19 mouse cellular contexts compared by ENCODE assay signal in the genomic region with DNA sequence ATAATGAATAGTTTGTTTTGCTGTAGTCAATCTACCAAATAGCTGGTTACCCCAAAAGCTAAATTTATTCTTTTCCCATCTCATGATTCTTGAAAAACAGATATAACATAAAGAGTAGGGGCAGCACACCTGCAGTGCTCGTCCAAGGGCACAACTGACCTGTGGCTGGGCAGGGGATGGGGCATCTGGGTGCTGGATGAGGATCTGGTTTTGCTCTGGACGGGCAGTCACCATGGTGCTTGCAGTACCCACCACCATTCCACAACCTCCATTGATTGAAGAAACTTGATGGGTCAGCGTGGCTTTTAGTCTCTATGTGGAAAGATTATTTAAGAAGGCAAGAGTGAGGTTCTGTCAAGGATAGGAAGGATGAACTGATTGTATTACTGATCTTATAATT. TPM values are rescaled to one million over a fixed set of nuclear protein-coding genes. Genes with fewer than 3 reads are reported as not detected.
DNase-seq lines count a peak whose midpoint lies in the region; ATAC-seq and TF ChIP-seq lines count a peak whose summit lies in the region.
"Had no signal": no experiment of that assay in that cellular context is flagged by ENCODE, and none has a peak within 500 bp of the region (broad histone marks: within the 10 kb centered on the region; RNA-seq: fewer than 3 reads in every experiment).

No protein-coding gene starts in this region.

- H3K4me3 ChIP-seq in forebrain, embryonic 13.5 days, result no peak overlapping the region
- H3K4me3 ChIP-seq in forebrain, embryonic 10.5 days, result no peak overlapping the region
- H3K4me3 ChIP-seq in hindbrain, embryonic 14.5 days (replicated peaks; ENCODE audit: low read length), result no peak overlapping the region
- H3K4me3 ChIP-seq in hindbrain, embryonic 10.5 days, result no peak overlapping the region
- H3K4me3 ChIP-seq in neural tube, embryonic 14.5 days (ENCODE audit: low read depth, low read length), result no peak overlapping the region
- H3K4me3 ChIP-seq in hindbrain, postnatal 0 days (ENCODE audit: low read length), result no peak overlapping the region
- H3K4me3 ChIP-seq: heart, embryonic 12.5 days; limb, embryonic 15.5 days; midbrain, embryonic 15.5 days; myocyte had no signal

- peak; percentile 41; the same call in 1 of the 2 replicates for ATAC-seq in forebrain, embryonic 13.5 days
- no peak for ATAC-seq in hindbrain, embryonic 14.5 days (ENCODE audit: low FRiP score)
- no peak for ATAC-seq in neural tube, embryonic 14.5 days (ENCODE audit: low read depth)
- ATAC-seq in hindbrain, postnatal 0 days, result no peak

- H3K36me3 ChIP-seq in forebrain, embryonic 13.5 days (ENCODE audit: poor library complexity, severe bottlenecking), result peaks cover 61% of the 10 kb centered on the region
- peaks cover 75% of the 10 kb centered on the region for H3K36me3 ChIP-seq in forebrain, embryonic 10.5 days (replicated peaks)
- H3K36me3 ChIP-seq in hindbrain, embryonic 14.5 days (replicated peaks; ENCODE audit: control insufficient read depth, insufficient read depth), result peaks cover 51% of the 10 kb centered on the region
- H3K36me3 ChIP-seq in hindbrain, embryonic 10.5 days, result peaks cover 77% of the 10 kb centered on the region
- H3K36me3 ChIP-seq in neural tube, embryonic 14.5 days (ENCODE audit: control insufficient read depth, insufficient read depth, low read length), result peaks cover 16% of the 10 kb centered on the region; the same call in 1 of the 2 replicates
- H3K36me3 ChIP-seq in hindbrain, postnatal 0 days (ENCODE audit: insufficient read depth, low read length), result peaks cover 17% of the 10 kb centered on the region; the same call in 1 of the 2 replicates

- no peaks in the 10 kb centered on the region for H3K9me3 ChIP-seq in forebrain, embryonic 13.5 days (replicated peaks)
- H3K9me3 ChIP-seq in forebrain, embryonic 10.5 days, result no peaks in the 10 kb centered on the region
- no peaks in the 10 kb centered on the region for H3K9me3 ChIP-seq in hindbrain, embryonic 14.5 days (ENCODE audit: control insufficient read depth, low read length)
- H3K9me3 ChIP-seq in hindbrain, embryonic 10.5 days, result no peaks in the 10 kb centered on the region
- H3K9me3 ChIP-seq in neural tube, embryonic 14.5 days (ENCODE audit: control insufficient read depth, low read length), result no peaks in the 10 kb centered on the region
- H3K9me3 ChIP-seq in hindbrain, postnatal 0 days (ENCODE audit: low read length), result no peaks in the 10 kb centered on the region
- H3K9me3 ChIP-seq: heart, embryonic 12.5 days; limb, embryonic 15.5 days; midbrain, embryonic 15.5 days had no signal

- H3K4me1 ChIP-seq in forebrain, embryonic 13.5 days, result peaks cover 16% of the 10 kb centered on the region
- H3K4me1 ChIP-seq in forebrain, embryonic 10.5 days, result no peaks in the 10 kb centered on the region
- no peaks in the 10 kb centered on the region for H3K4me1 ChIP-seq in hindbrain, embryonic 14.5 days (replicated peaks; ENCODE audit: control insufficient read depth, insufficient read depth, low read length)
- H3K4me1 ChIP-seq in hindbrain, embryonic 10.5 days (replicated peaks), result no peaks in the 10 kb centered on the region
- H3K4me1 ChIP-seq in neural tube, embryonic 14.5 days (ENCODE audit: control insufficient read depth, insufficient read depth, low read length), result no peaks in the 10 kb centered on the region
- H3K4me1 ChIP-seq in hindbrain, postnatal 0 days (ENCODE audit: insufficient read depth, low read length), result peaks cover 10% of the 10 kb centered on the region
- H3K4me1 ChIP-seq: limb, embryonic 15.5 days had no signal

- WGBS in forebrain, embryonic 13.5 days, result 82% methylated on average over 3 of the region's 3 CpGs
- 87% methylated on average over 3 of the region's 3 CpGs for WGBS in forebrain, embryonic 10.5 days
- WGBS in hindbrain, embryonic 14.5 days, result 92% methylated on average over 3 of the region's 3 CpGs
- 90% methylated on average over 3 of the region's 3 CpGs for WGBS in hindbrain, embryonic 10.5 days
- 89% methylated on average over 3 of the region's 3 CpGs for WGBS in neural tube, embryonic 14.5 days
- 68% methylated on average over 3 of the region's 3 CpGs for WGBS in hindbrain, postnatal 0 days

- DNase-seq in forebrain, embryonic 10.5 days (ENCODE audit: extremely low spot score, low spot score), result no peak
- no peak for DNase-seq in hindbrain, embryonic 14.5 days (ENCODE audit: low spot score)
- DNase-seq in hindbrain, embryonic 10.5 days (ENCODE audit: low spot score), result no peak
- no peak for DNase-seq in neural tube, embryonic 10.5 days (ENCODE audit: extremely low spot score, low spot score)
- DNase-seq in hindbrain, postnatal 0 days (ENCODE audit: low spot score), result no peak
- DNase-seq: embryo, embryonic 11 days had no signal

- no peaks in the 10 kb centered on the region for H3K27me3 ChIP-seq in forebrain, embryonic 13.5 days
- no peaks in the 10 kb centered on the region for H3K27me3 ChIP-seq in forebrain, embryonic 10.5 days (ENCODE audit: poor library complexity, severe bottlenecking)
- no peaks in the 10 kb centered on the region for H3K27me3 ChIP-seq in hindbrain, embryonic 14.5 days (ENCODE audit: control insufficient read depth, insufficient read depth, low read length)
- H3K27me3 ChIP-seq in hindbrain, embryonic 10.5 days (ENCODE audit: insufficient read depth, poor library complexity, severe bottlenecking), result no peaks in the 10 kb centered on the region
- H3K27me3 ChIP-seq in neural tube, embryonic 14.5 days (ENCODE audit: control insufficient read depth, insufficient read depth, low read length), result no peaks in the 10 kb centered on the region
- no peaks in the 10 kb centered on the region for H3K27me3 ChIP-seq in hindbrain, postnatal 0 days (ENCODE audit: insufficient read depth, low read length)
- H3K27me3 ChIP-seq: heart, embryonic 12.5 days; limb, embryonic 15.5 days; midbrain, embryonic 15.5 days had no signal

- no peak overlapping the region for H3K9ac ChIP-seq in forebrain, embryonic 13.5 days
- H3K9ac ChIP-seq in hindbrain, embryonic 14.5 days, result no peak overlapping the region
- no peak overlapping the region for H3K9ac ChIP-seq in neural tube, embryonic 14.5 days (replicated peaks; ENCODE audit: low read depth, low read length)
- H3K9ac ChIP-seq in hindbrain, postnatal 0 days (replicated peaks; ENCODE audit: low read length), result no peak overlapping the region
- H3K9ac ChIP-seq: heart, embryonic 12.5 days; limb, embryonic 15.5 days; midbrain, embryonic 15.5 days had no signal

- no peak overlapping the region for H3K4me2 ChIP-seq in forebrain, embryonic 13.5 days
- no peak overlapping the region for H3K4me2 ChIP-seq in hindbrain, embryonic 14.5 days (replicated peaks)
- no peak overlapping the region for H3K4me2 ChIP-seq in neural tube, embryonic 14.5 days (ENCODE audit: low read depth, low read length)
- H3K4me2 ChIP-seq in hindbrain, postnatal 0 days (ENCODE audit: low read depth, low read length), result no peak overlapping the region
- H3K4me2 ChIP-seq: heart, embryonic 12.5 days; limb, embryonic 15.5 days; midbrain, embryonic 15.5 days had no signal

- H3K27ac ChIP-seq in forebrain, embryonic 13.5 days, result peak overlapping the region; percentile 74
- H3K27ac ChIP-seq in forebrain, embryonic 10.5 days, result no peak overlapping the region
- H3K27ac ChIP-seq in hindbrain, embryonic 14.5 days, result 0 out of 2 replicates have a peak overlapping the region, but pooled peaks have one; percentile 26
- no peak overlapping the region for H3K27ac ChIP-seq in hindbrain, embryonic 10.5 days
- H3K27ac ChIP-seq in neural tube, embryonic 14.5 days (ENCODE audit: low read depth, low read length), result 0 out of 2 replicates have a peak overlapping the region, but pooled peaks have one; percentile 7
- peak overlapping the region; percentile 77; the same call in 1 of the 2 replicates for H3K27ac ChIP-seq in hindbrain, postnatal 0 days
- H3K27ac ChIP-seq: limb, embryonic 15.5 days had no signal

- TF ChIP-seq CTCF in hindbrain, postnatal 0 days (IDR thresholded peaks at IDR 0.05; ENCODE audit: low read depth), result no peak

RNA-seq across cellular contexts. Expression of gene Npff, which starts 21.5 kb away (rescaled TPM):
- 1.6 and 3.9 TPM in 2 replicates for polyA plus RNA-seq in forebrain, embryonic 13.5 days (2015; fragmentation: Nextera tagmentation; extraction: Ambion mirVana)
- polyA plus RNA-seq in forebrain, embryonic 10.5 days (2016; fragmentation: Nextera tagmentation; extraction: Ambion mirVana), result 1.3 and 2.2 TPM in 2 replicates
- 5.0 and 8.6 TPM in 2 replicates for polyA plus RNA-seq in hindbrain, embryonic 14.5 days (2014; fragmentation: Nextera tagmentation; extraction: Ambion mirVana)
- 1.5 and 2.4 TPM in 2 replicates for polyA plus RNA-seq in hindbrain, embryonic 10.5 days (2016; fragmentation: Nextera tagmentation; extraction: Ambion mirVana)
- 16.0 and 23.9 TPM in 2 replicates for polyA plus RNA-seq in neural tube, embryonic 14.5 days (2014; fragmentation: Nextera tagmentation; extraction: Ambion mirVana)
- 4.6 and 13.9 TPM in 2 replicates for total RNA-seq in hindbrain, postnatal 0 days (2014; rRNA removed)
- polyA plus RNA-seq in hindbrain, postnatal 0 days (2015; fragmentation: Nextera tagmentation; extraction: Ambion mirVana), result 3.1 and 5.4 TPM in 2 replicates

RNA-seq across cellular contexts. Expression of gene Tarbp2, which starts 28.3 kb away (rescaled TPM):
- 87.7 and 103 TPM in 2 replicates for polyA plus RNA-seq in forebrain, embryonic 13.5 days (2015; fragmentation: Nextera tagmentation; extraction: Ambion mirVana)
- polyA plus RNA-seq in forebrain, embryonic 10.5 days (2016; fragmentation: Nextera tagmentation; extraction: Ambion mirVana), result 132 and 137 TPM in 2 replicates
- polyA plus RNA-seq in hindbrain, embryonic 14.5 days (2014; fragmentation: Nextera tagmentation; extraction: Ambion mirVana), result 77.8 and 86.7 TPM in 2 replicates
- 132 and 135 TPM in 2 replicates for polyA plus RNA-seq in hindbrain, embryonic 10.5 days (2016; fragmentation: Nextera tagmentation; extraction: Ambion mirVana)
- polyA plus RNA-seq in neural tube, embryonic 14.5 days (2014; fragmentation: Nextera tagmentation; extraction: Ambion mirVana), result 86.4 and 87.7 TPM in 2 replicates
- 69.9 and 91.1 TPM in 2 replicates for total RNA-seq in hindbrain, postnatal 0 days (2014; rRNA removed)
- polyA plus RNA-seq in hindbrain, postnatal 0 days (2015; fragmentation: Nextera tagmentation; extraction: Ambion mirVana), result 97.2 and 99.5 TPM in 2 replicates

RNA-seq across cellular contexts. Expression of gene Map3k12, which starts 29.4 kb away (rescaled TPM):
- polyA plus RNA-seq in forebrain, embryonic 13.5 days (2015; fragmentation: Nextera tagmentation; extraction: Ambion mirVana), result 37.6 and 40.4 TPM in 2 replicates
- polyA plus RNA-seq in forebrain, embryonic 10.5 days (2016; fragmentation: Nextera tagmentation; extraction: Ambion mirVana), result 24.0 and 25.4 TPM in 2 replicates
- polyA plus RNA-seq in hindbrain, embryonic 14.5 days (2014; fragmentation: Nextera tagmentation; extraction: Ambion mirVana), result 43.9 and 47.5 TPM in 2 replicates
- 27.1 and 35.2 TPM in 2 replicates for polyA plus RNA-seq in hindbrain, embryonic 10.5 days (2016; fragmentation: Nextera tagmentation; extraction: Ambion mirVana)
- 44.8 and 48.8 TPM in 2 replicates for polyA plus RNA-seq in neural tube, embryonic 14.5 days (2014; fragmentation: Nextera tagmentation; extraction: Ambion mirVana)
- 68.2 and 86.1 TPM in 2 replicates for total RNA-seq in hindbrain, postnatal 0 days (2014; rRNA removed)
- polyA plus RNA-seq in hindbrain, postnatal 0 days (2015; fragmentation: Nextera tagmentation; extraction: Ambion mirVana), result 41.2 and 42.0 TPM in 2 replicates

RNA-seq across cellular contexts. Expression of gene Gm10337, which starts 42.7 kb away (rescaled TPM):
- 6.6 and 13.4 TPM in 2 replicates for polyA plus RNA-seq in forebrain, embryonic 13.5 days (2015; fragmentation: Nextera tagmentation; extraction: Ambion mirVana)
- not detected in 2 replicates for polyA plus RNA-seq in forebrain, embryonic 10.5 days (2016; fragmentation: Nextera tagmentation; extraction: Ambion mirVana)
- 9.6 and 17.2 TPM in 2 replicates for polyA plus RNA-seq in hindbrain, embryonic 14.5 days (2014; fragmentation: Nextera tagmentation; extraction: Ambion mirVana)
- polyA plus RNA-seq in hindbrain, embryonic 10.5 days (2016; fragmentation: Nextera tagmentation; extraction: Ambion mirVana), result 3.9 and 11.3 TPM in 2 replicates
- polyA plus RNA-seq in neural tube, embryonic 14.5 days (2014; fragmentation: Nextera tagmentation; extraction: Ambion mirVana), result 8.5 TPM in 1 of 2 replicates, not detected in the other
- not detected in 2 replicates for total RNA-seq in hindbrain, postnatal 0 days (2014; rRNA removed)
- 2.7 and 7.3 TPM in 2 replicates for polyA plus RNA-seq in hindbrain, postnatal 0 days (2015; fragmentation: Nextera tagmentation; extraction: Ambion mirVana)
- total RNA-seq: adrenal gland, postnatal 36 days; layer of hippocampus, postnatal 36 days; left cerebral cortex, postnatal 36 days had no signal
- polyA plus RNA-seq: C2C12; heart, embryonic 12.5 days; liver, embryonic 16.5 days; lung, postnatal 0 days; myocyte; stomach, embryonic 16.5 days had no signal

Comparison
In these comparisons a context has a peak if more than half of its experiments do, and no peak if none do; other contexts are left out.
1. H3K27ac ChIP-seq: peak in forebrain, embryonic 13.5 days (single experiment), hindbrain, embryonic 14.5 days (single experiment), neural tube, embryonic 14.5 days (single experiment) and hindbrain, postnatal 0 days (single experiment); none in forebrain, embryonic 10.5 days (single experiment) and hindbrain, embryonic 10.5 days (single experiment).